Mouse (Mus musculus): ENCODE data around the gene Fam53b.
A peak's percentile ranks its signal among the peaks of the same experiment; 100 is the strongest.

Fam53b gene

GRCm38 (mm10) chr7:132786522-132786921 is 27.2 kb downstream of the Fam53b start:
- no peak for DNase-seq

- DNase-seq: peak; percentile 55
Measured at GRCm38 (mm10) chr7:132786011-132786410, 27.7 kb downstream of the Fam53b start.

GRCm38 (mm10) chr7:132784101-132784500 is 29.6 kb downstream of the Fam53b start:
- no peak for DNase-seq

GRCm38 (mm10) chr7:132781850-132782249 is 31.8 kb downstream of the Fam53b start:
- no peak for DNase-seq

GRCm38 (mm10) chr7:132781130-132781814 is 32.4 kb downstream of the Fam53b start:
- no peak for DNase-seq

- DNase-seq: peak; percentile 79
Measured at GRCm38 (mm10) chr7:132780611-132781010, 33.1 kb downstream of the Fam53b start.

GRCm38 (mm10) chr7:132778630-132779029 is 35.1 kb downstream of the Fam53b start:
- DNase-seq: no peak

- DNase-seq: no peak
Measured at GRCm38 (mm10) chr7:132777728-132778453, 35.8 kb downstream of the Fam53b start.

- peak; percentile 41 for DNase-seq
Measured at GRCm38 (mm10) chr7:132777117-132777516, 36.6 kb downstream of the Fam53b start.

GRCm38 (mm10) chr7:132776338-132777111 is 37.2 kb downstream of the Fam53b start:
- peak; percentile 77 for DNase-seq

GRCm38 (mm10) chr7:132775922-132776321 is 37.8 kb downstream of the Fam53b start:
- DNase-seq: no peak

- peak; percentile 76 for DNase-seq
Measured at GRCm38 (mm10) chr7:132775333-132775732, 38.4 kb downstream of the Fam53b start.

- DNase-seq: no peak
Measured at GRCm38 (mm10) chr7:132773011-132773705, 40.5 kb downstream of the Fam53b start.

- DNase-seq: no peak
Measured at GRCm38 (mm10) chr7:132772440-132772839, 41.2 kb downstream of the Fam53b start.

GRCm38 (mm10) chr7:132768498-132769344 is 45.0 kb downstream of the Fam53b start:
- no peak for DNase-seq

GRCm38 (mm10) chr7:132767999-132768370 is 45.7 kb downstream of the Fam53b start:
- no peak for DNase-seq

- peak; percentile 36 for DNase-seq
Measured at GRCm38 (mm10) chr7:132767233-132767998, 46.3 kb downstream of the Fam53b start.

- DNase-seq: no peak
Measured at GRCm38 (mm10) chr7:132766235-132766871, 47.3 kb downstream of the Fam53b start.

GRCm38 (mm10) chr7:132765629-132766186 is 48.0 kb downstream of the Fam53b start:
- DNase-seq: peak; percentile 47

- DNase-seq: no peak
Measured at GRCm38 (mm10) chr7:132764896-132765491, 48.7 kb downstream of the Fam53b start.
